Mouse (Mus musculus): ENCODE measurements at regions not wholly inside any gene's neighbourhood (a gene's known extent, or its start where the extent isn't known, plus 50 kb on each side); places are given as distances from the start of the nearest gene placed in this dataset. TPM values are rescaled to one million over a fixed set of nuclear protein-coding genes. Genes with fewer than 3 reads are reported as not detected.

Small RNA genes lying in the stretch of these regions (microRNA-seq; reads per million reads assigned to microRNA genes)
- not detected for gene Gm23292
